Mouse (Mus musculus): ENCODE results near the gene Rac3. TPM values are rescaled to one million over a fixed set of nuclear protein-coding genes. Genes with fewer than 3 reads are reported as not detected.

Gene Rac3
- total and polyA plus RNA-seq, 2 experiments from 2014 or later = 639 to 698 TPM

GRCm38 (mm10) chr11:120693461-120693860 is 27.8 kb upstream of the Rac3 start:
- no peak for TF ChIP-seq CTCF (IDR thresholded peaks at IDR 0.05; ENCODE audit: low read depth)
- no peak overlapping the region for H3K4me3 ChIP-seq (ENCODE audit: low read length)
- no peaks in the 10 kb centered on the region for H3K27me3 ChIP-seq (ENCODE audit: insufficient read depth, low read length)
- DNase-seq (ENCODE audit: low spot score) = no peak
- no peaks in the 10 kb centered on the region for H3K9me3 ChIP-seq (ENCODE audit: low read length)
- H3K36me3 ChIP-seq (ENCODE audit: insufficient read depth, low read length) = peaks cover 4% of the 10 kb centered on the region
- 52% methylated on average over 3 of the region's 3 CpGs for WGBS
- H3K9ac ChIP-seq (replicated peaks; ENCODE audit: low read length) = no peak overlapping the region
- H3K4me2 ChIP-seq (ENCODE audit: low read depth, low read length) = no peak overlapping the region
- no peak overlapping the region for H3K27ac ChIP-seq
- H3K4me1 ChIP-seq (ENCODE audit: insufficient read depth, low read length) = no peaks in the 10 kb centered on the region
- ATAC-seq = no peak

GRCm38 (mm10) chr11:120695184-120695583 is 26.1 kb upstream of the Rac3 start:
- Histone ChIP-seq H3K36me3 (ENCODE audit: insufficient read depth, low read length) (peaks cover 4% of the 10 kb centered on the region), H3K4me1 (ENCODE audit: insufficient read depth, low read length) (no peaks in the 10 kb centered on the region), H3K4me3 (ENCODE audit: low read length) (no peak overlapping the region), H3K27ac (no peak overlapping the region), H3K27me3 (ENCODE audit: insufficient read depth, low read length) (no peaks in the 10 kb centered on the region), H3K9ac (replicated peaks; ENCODE audit: low read length) (no peak overlapping the region), H3K9me3 (ENCODE audit: low read length) (no peaks in the 10 kb centered on the region), H3K4me2 (ENCODE audit: low read depth, low read length) (no peak overlapping the region)
- 13% methylated on average over 4 of the region's 4 CpGs for WGBS
- peak; percentile 77 for ATAC-seq
- peak; percentile 63 for DNase-seq (ENCODE audit: low spot score)
- no peak for TF ChIP-seq CTCF (IDR thresholded peaks at IDR 0.05; ENCODE audit: low read depth)

- 50% methylated on average over 12 of the region's 12 CpGs for WGBS
- Histone ChIP-seq H3K9ac (replicated peaks; ENCODE audit: low read length) (no peak overlapping the region), H3K9me3 (ENCODE audit: low read length) (no peaks in the 10 kb centered on the region), H3K4me2 (ENCODE audit: low read depth, low read length) (no peak overlapping the region), H3K27me3 (ENCODE audit: insufficient read depth, low read length) (no peaks in the 10 kb centered on the region), H3K4me1 (ENCODE audit: insufficient read depth, low read length) (no peaks in the 10 kb centered on the region), H3K4me3 (ENCODE audit: low read length) (no peak overlapping the region), H3K36me3 (ENCODE audit: insufficient read depth, low read length) (peaks cover under 1% of the 10 kb centered on the region; the same call in 1 of the 2 replicates), H3K27ac (no peak overlapping the region)
- TF ChIP-seq CTCF (IDR thresholded peaks at IDR 0.05; ENCODE audit: low read depth) = no peak
- no peak for DNase-seq (ENCODE audit: low spot score)
- ATAC-seq = 0 out of 2 replicates have a peak, but pooled peaks have one; percentile 25
Measured at GRCm38 (mm10) chr11:120695641-120696040, 25.6 kb upstream of the Rac3 start.

GRCm38 (mm10) chr11:120696568-120696967 is 24.7 kb upstream of the Rac3 start:
- no peak overlapping the region for H3K27ac ChIP-seq
- 91% methylated on average over 6 of the region's 6 CpGs for WGBS
- no peak overlapping the region for H3K4me3 ChIP-seq (ENCODE audit: low read length)
- no peaks in the 10 kb centered on the region for H3K4me1 ChIP-seq (ENCODE audit: insufficient read depth, low read length)
- H3K36me3 ChIP-seq (ENCODE audit: insufficient read depth, low read length) = peaks cover 9% of the 10 kb centered on the region
- no peaks in the 10 kb centered on the region for H3K9me3 ChIP-seq (ENCODE audit: low read length)
- DNase-seq (ENCODE audit: low spot score) (no peak), ATAC-seq (no peak)
- H3K9ac ChIP-seq (replicated peaks; ENCODE audit: low read length) = no peak overlapping the region
- no peak overlapping the region for H3K4me2 ChIP-seq (ENCODE audit: low read depth, low read length)
- H3K27me3 ChIP-seq (ENCODE audit: insufficient read depth, low read length) = no peaks in the 10 kb centered on the region
- TF ChIP-seq CTCF (IDR thresholded peaks at IDR 0.05; ENCODE audit: low read depth) = peak; percentile 47

GRCm38 (mm10) chr11:120697741-120698140 is 23.5 kb upstream of the Rac3 start:
- Histone ChIP-seq H3K4me1 (ENCODE audit: insufficient read depth, low read length) (no peaks in the 10 kb centered on the region), H3K36me3 (ENCODE audit: insufficient read depth, low read length) (peaks cover 13% of the 10 kb centered on the region), H3K27ac (no peak overlapping the region), H3K9me3 (ENCODE audit: low read length) (no peaks in the 10 kb centered on the region), H3K9ac (replicated peaks; ENCODE audit: low read length) (no peak overlapping the region), H3K4me2 (ENCODE audit: low read depth, low read length) (no peak overlapping the region), H3K4me3 (ENCODE audit: low read length) (no peak overlapping the region), H3K27me3 (ENCODE audit: insufficient read depth, low read length) (no peaks in the 10 kb centered on the region)
- DNase-seq (ENCODE audit: low spot score) = no peak
- 71% methylated on average over 10 of the region's 10 CpGs for whole genome bisulfite sequencing
- TF ChIP-seq CTCF (IDR thresholded peaks at IDR 0.05; ENCODE audit: low read depth) = no peak
- ATAC-seq = no peak

GRCm38 (mm10) chr11:120703696-120704454 is 17.4 kb upstream of the Rac3 start:
- no peaks in the 10 kb centered on the region for H3K9me3 ChIP-seq (ENCODE audit: low read length)
- 32% methylated on average over 15 of the region's 15 CpGs for WGBS
- no peak overlapping the region for H3K27ac ChIP-seq
- H3K4me3 ChIP-seq (ENCODE audit: low read length) = no peak overlapping the region
- 0 out of 2 replicates have a peak, but pooled peaks cover 8% of the 10 kb centered on the region for H3K4me1 ChIP-seq (ENCODE audit: insufficient read depth, low read length)
- TF ChIP-seq CTCF (IDR thresholded peaks at IDR 0.05; ENCODE audit: low read depth) = no peak
- DNase-seq (ENCODE audit: low spot score) (no peak), ATAC-seq (no peak)
- no peak overlapping the region for H3K9ac ChIP-seq (replicated peaks; ENCODE audit: low read length)
- no peaks in the 10 kb centered on the region for H3K27me3 ChIP-seq (ENCODE audit: insufficient read depth, low read length)
- peaks cover 13% of the 10 kb centered on the region for H3K36me3 ChIP-seq (ENCODE audit: insufficient read depth, low read length)
- no peak overlapping the region for H3K4me2 ChIP-seq (ENCODE audit: low read depth, low read length)

Data from hindbrain, postnatal 0 days (tissue).